Mouse (Mus musculus): ENCODE data around the gene Fcrla.

DNA sequence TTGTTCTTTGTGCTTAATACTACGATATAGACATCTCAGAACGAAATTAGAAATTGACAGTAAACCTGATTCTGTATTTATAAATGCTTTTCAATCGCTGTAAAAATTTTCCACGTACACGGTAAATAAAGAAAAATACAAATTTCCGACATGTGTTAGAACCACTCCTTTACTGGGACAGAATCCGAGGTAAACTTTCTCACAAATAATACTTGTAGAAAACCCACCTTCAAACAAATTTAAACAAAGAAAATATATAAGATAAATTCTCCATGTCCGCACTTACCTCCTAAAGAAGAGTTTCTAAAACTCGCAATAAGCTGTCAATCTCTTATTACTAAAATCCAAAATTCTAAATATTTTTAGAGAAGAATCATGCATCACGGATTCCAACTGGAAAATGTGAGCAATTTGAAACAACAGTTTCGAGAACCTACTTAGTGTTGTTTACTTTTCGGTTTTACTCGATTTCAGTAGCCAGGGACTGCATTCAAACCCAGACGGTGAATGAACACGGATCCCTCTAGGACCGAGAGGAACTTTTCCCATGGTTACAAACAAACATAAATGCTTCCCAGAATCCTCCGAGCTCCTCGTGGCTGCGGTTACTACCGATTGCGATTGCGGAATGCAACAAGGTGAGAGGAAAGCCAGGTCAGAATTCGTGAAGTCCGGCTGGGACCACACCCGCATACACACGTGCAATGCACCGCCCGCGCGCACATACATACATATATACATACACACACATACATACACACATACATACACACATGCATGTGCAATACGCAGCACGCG, 59.1 kb downstream of the Fcrla start:
- TF ChIP-seq POLR2A (IDR thresholded peaks at IDR 0.05; ENCODE audit: low read depth, low read length): no peak
- TF ChIP-seq CTCF (IDR thresholded peaks at IDR 0.05; ENCODE audit: extremely low read depth, insufficient read depth, insufficient read length, insufficient replicate concordance): no peak
